8 mouse cellular contexts compared by ENCODE assay signal in genomic region chr11:21549754-21550153, GRCm38 (mm10). TPM values are rescaled to one million over a fixed set of nuclear protein-coding genes. Genes with fewer than 3 reads are reported as not detected.
DNase-seq lines count a peak whose midpoint lies in the region; ATAC-seq and TF ChIP-seq lines count a peak whose summit lies in the region.

No protein-coding gene starts in this region.

- ATAC-seq in erythroid progenitor cell, adult 5-6 weeks (replicated peaks; ENCODE audit: low FRiP score, poor library complexity, severe bottlenecking), result peak; percentile 81
- ATAC-seq in liver, embryonic 12.5 days, result peak; percentile 72
- peak; percentile 87 for ATAC-seq in stomach, embryonic 15.5 days (ENCODE audit: insufficient read depth, low FRiP score, low read depth)
- no peak for ATAC-seq in forebrain, postnatal 0 days
- no peak for ATAC-seq in hindbrain, postnatal 0 days

- 14% methylated on average over 4 of the region's 4 CpGs for WGBS in liver, embryonic 12.5 days (ENCODE audit: insufficient replicate concordance)
- 55% methylated on average over 4 of the region's 4 CpGs for WGBS in stomach, embryonic 15.5 days
- 90% methylated on average over 4 of the region's 4 CpGs for WGBS in forebrain, postnatal 0 days
- WGBS in hindbrain, postnatal 0 days, result 89% methylated on average over 4 of the region's 4 CpGs

- H3K4me3 ChIP-seq in liver, embryonic 12.5 days, result peak overlapping the region; percentile 45
- H3K4me3 ChIP-seq in stomach, embryonic 15.5 days (replicated peaks), result no peak overlapping the region
- H3K4me3 ChIP-seq in forebrain, postnatal 0 days (ENCODE audit: low read depth, low read length), result no peak overlapping the region
- H3K4me3 ChIP-seq in hindbrain, postnatal 0 days (ENCODE audit: low read length), result no peak overlapping the region

- no peak for TF ChIP-seq CTCF in forebrain, postnatal 0 days (IDR thresholded peaks at IDR 0.05; ENCODE audit: low read depth)
- no peak for TF ChIP-seq CTCF in hindbrain, postnatal 0 days (IDR thresholded peaks at IDR 0.05; ENCODE audit: low read depth)

- H3K9ac ChIP-seq in liver, embryonic 12.5 days, result peak overlapping the region; percentile 31; the same call in 1 of the 2 replicates
- no peak overlapping the region for H3K9ac ChIP-seq in stomach, embryonic 15.5 days
- no peak overlapping the region for H3K9ac ChIP-seq in forebrain, postnatal 0 days
- H3K9ac ChIP-seq in hindbrain, postnatal 0 days (replicated peaks; ENCODE audit: low read length), result no peak overlapping the region

- peak; percentile 27 to 81 for DNase-seq in kidney, adult 8-10 months
- no peak for DNase-seq in kidney, postnatal 10 days
- no peak for DNase-seq in forebrain, postnatal 0 days
- DNase-seq in hindbrain, postnatal 0 days (ENCODE audit: low spot score), result no peak
- no peak for DNase-seq in testis, postnatal 14 days (ENCODE audit: low spot score)

- no peaks in the 10 kb centered on the region for H3K9me3 ChIP-seq in liver, embryonic 12.5 days (replicated peaks)
- H3K9me3 ChIP-seq in stomach, embryonic 15.5 days, result no peaks in the 10 kb centered on the region
- no peaks in the 10 kb centered on the region for H3K9me3 ChIP-seq in forebrain, postnatal 0 days (ENCODE audit: low read length)
- H3K9me3 ChIP-seq in hindbrain, postnatal 0 days (ENCODE audit: low read length), result no peaks in the 10 kb centered on the region

- no peaks in the 10 kb centered on the region for H3K27me3 ChIP-seq in liver, embryonic 12.5 days (replicated peaks)
- H3K27me3 ChIP-seq in stomach, embryonic 15.5 days (replicated peaks), result no peaks in the 10 kb centered on the region
- no peaks in the 10 kb centered on the region for H3K27me3 ChIP-seq in forebrain, postnatal 0 days (ENCODE audit: insufficient read depth, low read length)
- no peaks in the 10 kb centered on the region for H3K27me3 ChIP-seq in hindbrain, postnatal 0 days (ENCODE audit: insufficient read depth, low read length)

- no peaks in the 10 kb centered on the region for H3K36me3 ChIP-seq in liver, embryonic 12.5 days
- no peaks in the 10 kb centered on the region for H3K36me3 ChIP-seq in stomach, embryonic 15.5 days
- no peaks in the 10 kb centered on the region for H3K36me3 ChIP-seq in forebrain, postnatal 0 days (ENCODE audit: insufficient read depth)
- no peaks in the 10 kb centered on the region for H3K36me3 ChIP-seq in hindbrain, postnatal 0 days (ENCODE audit: insufficient read depth, low read length)

- H3K27ac ChIP-seq in liver, embryonic 12.5 days, result no peak overlapping the region
- H3K27ac ChIP-seq in stomach, embryonic 15.5 days, result no peak overlapping the region
- no peak overlapping the region for H3K27ac ChIP-seq in forebrain, postnatal 0 days (ENCODE audit: low read depth, low read length)
- no peak overlapping the region for H3K27ac ChIP-seq in hindbrain, postnatal 0 days

- peak overlapping the region; percentile 58 for H3K4me2 ChIP-seq in liver, embryonic 12.5 days
- H3K4me2 ChIP-seq in stomach, embryonic 15.5 days, result no peak overlapping the region; the same call in 1 of the 2 replicates
- no peak overlapping the region for H3K4me2 ChIP-seq in forebrain, postnatal 0 days (ENCODE audit: low read depth)
- no peak overlapping the region for H3K4me2 ChIP-seq in hindbrain, postnatal 0 days (ENCODE audit: low read depth, low read length)

- H3K4me1 ChIP-seq in liver, embryonic 12.5 days, result peaks cover 20% of the 10 kb centered on the region
- H3K4me1 ChIP-seq in stomach, embryonic 15.5 days, result no peaks in the 10 kb centered on the region
- no peaks in the 10 kb centered on the region for H3K4me1 ChIP-seq in forebrain, postnatal 0 days (ENCODE audit: insufficient read depth)
- H3K4me1 ChIP-seq in hindbrain, postnatal 0 days (ENCODE audit: insufficient read depth, low read length), result no peaks in the 10 kb centered on the region

RNA-seq across cellular contexts. Expression of gene Wdpcp, which starts 22.3 kb away (rescaled TPM):
- 0.84 TPM in 1 of 2 replicates, not detected in the other for total RNA-seq in erythroid progenitor cell, adult 5-6 weeks (2015; ENCODE audit: low replicate concordance)
- total RNA-seq in erythroid progenitor cell, adult 5-6 weeks (2017; ENCODE audit: low replicate concordance), result 1.6 and 4.7 TPM in 2 replicates
- polyA plus RNA-seq in liver, embryonic 12.5 days (2016; fragmentation: Nextera tagmentation; extraction: Ambion mirVana), result 2.4 and 2.8 TPM in 2 replicates
- 8.9 and 9.0 TPM in 2 replicates for polyA plus RNA-seq in stomach, embryonic 15.5 days (2015; fragmentation: Nextera tagmentation; extraction: Ambion mirVana)
- total RNA-seq in forebrain, postnatal 0 days (2014; rRNA removed), result 17.9 and 18.1 TPM in 2 replicates
- polyA plus RNA-seq in forebrain, postnatal 0 days (2015; fragmentation: Nextera tagmentation; extraction: Ambion mirVana), result 7.0 and 12.0 TPM in 2 replicates
- total RNA-seq in hindbrain, postnatal 0 days (2014; rRNA removed), result 17.0 and 20.2 TPM in 2 replicates
- polyA plus RNA-seq in hindbrain, postnatal 0 days (2015; fragmentation: Nextera tagmentation; extraction: Ambion mirVana), result 8.4 and 9.9 TPM in 2 replicates

RNA-seq across cellular contexts. Expression of gene Mdh1, which starts 22.4 kb away (rescaled TPM):
- total RNA-seq in erythroid progenitor cell, adult 5-6 weeks (2015; ENCODE audit: low replicate concordance), result 23.1 and 76.3 TPM in 2 replicates
- total RNA-seq in erythroid progenitor cell, adult 5-6 weeks (2017; ENCODE audit: low replicate concordance), result 11.2 and 21.8 TPM in 2 replicates
- polyA plus RNA-seq in liver, embryonic 12.5 days (2016; fragmentation: Nextera tagmentation; extraction: Ambion mirVana), result 164 and 170 TPM in 2 replicates
- polyA plus RNA-seq in stomach, embryonic 15.5 days (2015; fragmentation: Nextera tagmentation; extraction: Ambion mirVana), result 432 and 460 TPM in 2 replicates
- 291 and 392 TPM in 2 replicates for total RNA-seq in forebrain, postnatal 0 days (2014; rRNA removed)
- polyA plus RNA-seq in forebrain, postnatal 0 days (2015; fragmentation: Nextera tagmentation; extraction: Ambion mirVana), result 557 and 565 TPM in 2 replicates
- 232 and 269 TPM in 2 replicates for total RNA-seq in hindbrain, postnatal 0 days (2014; rRNA removed)
- polyA plus RNA-seq in hindbrain, postnatal 0 days (2015; fragmentation: Nextera tagmentation; extraction: Ambion mirVana), result 752 and 763 TPM in 2 replicates

Comparison
In these comparisons a context has a peak if more than half of its experiments do, and no peak if none do; other contexts are left out.
1. DNase-seq: peak in kidney, adult 8-10 months (2 of 2); none in kidney, postnatal 10 days (single experiment), forebrain, postnatal 0 days (single experiment), hindbrain, postnatal 0 days (single experiment) and testis, postnatal 14 days (single experiment).
2. ATAC-seq: peak in erythroid progenitor cell, adult 5-6 weeks (single experiment), liver, embryonic 12.5 days (single experiment) and stomach, embryonic 15.5 days (single experiment); none in forebrain, postnatal 0 days (single experiment) and hindbrain, postnatal 0 days (single experiment).